Comparison of ENCODE assay signal across 8 mouse cellular contexts in genomic region chr17:45686093-45686619, GRCm38 (mm10). TPM values are rescaled to one million over a fixed set of nuclear protein-coding genes. Genes with fewer than 3 reads are reported as not detected.
A peak's percentile ranks its signal among the peaks of the same experiment; 100 is the strongest.
DNase-seq lines count a peak whose midpoint lies in the region; ATAC-seq and TF ChIP-seq lines count a peak whose summit lies in the region.

TSS of gene Mrpl14 (plus strand) at chr17:45686322.

- H3K27me3 ChIP-seq in embryonic facial prominence, embryonic 14.5 days (replicated peaks; ENCODE audit: control insufficient read depth, insufficient read depth, low read length): no peaks in the 10 kb centered on the region
- no peaks in the 10 kb centered on the region for H3K27me3 ChIP-seq in limb, embryonic 14.5 days (ENCODE audit: control insufficient read depth, insufficient read depth, low read length)
- H3K27me3 ChIP-seq in midbrain, postnatal 0 days (ENCODE audit: insufficient read depth, low read length): no peaks in the 10 kb centered on the region

- ATAC-seq in embryonic facial prominence, embryonic 14.5 days (ENCODE audit: low read depth): peak; percentile 89
- ATAC-seq in limb, embryonic 14.5 days (ENCODE audit: low FRiP score, low read depth): peak; percentile 90
- ATAC-seq in midbrain, postnatal 0 days (ENCODE audit: low FRiP score): peak; percentile 79

- WGBS in embryonic facial prominence, embryonic 14.5 days: under 1% methylated on average over 23 of the region's 50 CpGs
- WGBS in limb, embryonic 14.5 days: 0% methylated on average over 26 of the region's 50 CpGs
- 1% methylated on average over 34 of the region's 50 CpGs for WGBS in midbrain, postnatal 0 days

- no peaks in the 10 kb centered on the region for H3K9me3 ChIP-seq in embryonic facial prominence, embryonic 14.5 days (ENCODE audit: control insufficient read depth, low read length)
- H3K9me3 ChIP-seq in limb, embryonic 14.5 days (ENCODE audit: control insufficient read depth, low read length): no peaks in the 10 kb centered on the region
- no peaks in the 10 kb centered on the region for H3K9me3 ChIP-seq in midbrain, postnatal 0 days (ENCODE audit: low read length)

- H3K9ac ChIP-seq in embryonic facial prominence, embryonic 14.5 days (ENCODE audit: low read depth, low read length): peak within 1 kb of the TSS; percentile 84
- H3K9ac ChIP-seq in limb, embryonic 14.5 days (ENCODE audit: low read depth, low read length, severe bottlenecking): peak within 1 kb of the TSS; percentile 91
- H3K9ac ChIP-seq in midbrain, postnatal 0 days (replicated peaks; ENCODE audit: low read length, poor library complexity, severe bottlenecking): peak within 1 kb of the TSS; percentile 89

- H3K4me3 ChIP-seq in embryonic facial prominence, embryonic 14.5 days (ENCODE audit: low read depth, low read length): peak within 1 kb of the TSS; percentile 86
- peak within 1 kb of the TSS; percentile 69 for H3K4me3 ChIP-seq in limb, embryonic 14.5 days (replicated peaks; ENCODE audit: low read length)
- H3K4me3 ChIP-seq in midbrain, postnatal 0 days (ENCODE audit: low read depth, low read length): peak within 1 kb of the TSS; percentile 70

- H3K4me1 ChIP-seq in embryonic facial prominence, embryonic 14.5 days (ENCODE audit: control insufficient read depth, insufficient read depth, low read length): peaks cover 12% of the 10 kb centered on the region; the same call in 1 of the 2 replicates
- peaks cover 18% of the 10 kb centered on the region for H3K4me1 ChIP-seq in limb, embryonic 14.5 days (ENCODE audit: control insufficient read depth, insufficient read depth, low read length)
- peaks cover 15% of the 10 kb centered on the region for H3K4me1 ChIP-seq in midbrain, postnatal 0 days (ENCODE audit: insufficient read depth, low read length)

- TF ChIP-seq POLR2A in limb, embryonic 14.5 days (IDR thresholded peaks at IDR 0.05; ENCODE audit: borderline replicate concordance, extremely low read depth, insufficient read depth, insufficient read length): peak; percentile 68; the same call in 1 of the 2 replicates

- peak within 1 kb of the TSS; percentile 66 for H3K4me2 ChIP-seq in embryonic facial prominence, embryonic 14.5 days (ENCODE audit: low read depth, low read length)
- H3K4me2 ChIP-seq in limb, embryonic 14.5 days (replicated peaks; ENCODE audit: low read depth, low read length, severe bottlenecking): peak within 1 kb of the TSS; percentile 78
- peak within 1 kb of the TSS; percentile 76 for H3K4me2 ChIP-seq in midbrain, postnatal 0 days (ENCODE audit: low read depth, low read length, poor library complexity, severe bottlenecking)

- peak within 1 kb of the TSS; percentile 78 for H3K27ac ChIP-seq in embryonic facial prominence, embryonic 14.5 days (replicated peaks; ENCODE audit: low read depth, low read length)
- peak within 1 kb of the TSS; percentile 77 for H3K27ac ChIP-seq in limb, embryonic 14.5 days (replicated peaks; ENCODE audit: low read depth, low read length)
- peak within 1 kb of the TSS; percentile 89 for H3K27ac ChIP-seq in midbrain, postnatal 0 days (ENCODE audit: low read depth, low read length)

- DNase-seq in 3134 (ENCODE audit: extremely low read depth, insufficient read length, low spot score): peak; percentile 90
- peak; percentile 86 to 89 for DNase-seq in adrenal gland, postnatal 4 days (ENCODE audit: low spot score in 2 of 2)
- DNase-seq in embryonic facial prominence, embryonic 14.5 days (ENCODE audit: low spot score): peak; percentile 97
- peak; percentile 83 for DNase-seq in heart, adult 8-10 months (ENCODE audit: low spot score)
- DNase-seq in kidney, adult 9 months: peak; percentile 90
- DNase-seq in limb, embryonic 14.5 days (ENCODE audit: low spot score): peak; percentile 89
- peak; percentile 93 for DNase-seq in midbrain, postnatal 0 days (ENCODE audit: low spot score)
- peak; percentile 82 to 88 for DNase-seq in spleen, postnatal 14 days (ENCODE audit: low spot score in 2 of 2)

- no peaks in the 10 kb centered on the region for H3K36me3 ChIP-seq in embryonic facial prominence, embryonic 14.5 days (ENCODE audit: control insufficient read depth, insufficient read depth, low read length)
- no peaks in the 10 kb centered on the region for H3K36me3 ChIP-seq in limb, embryonic 14.5 days (ENCODE audit: control insufficient read depth, insufficient read depth, low read length)
- no peaks in the 10 kb centered on the region for H3K36me3 ChIP-seq in midbrain, postnatal 0 days (ENCODE audit: insufficient read depth, low read length)

- TF ChIP-seq CTCF in midbrain, postnatal 0 days (IDR thresholded peaks at IDR 0.05): peak; percentile 33

RNA-seq across cellular contexts. Expression of gene Mrpl14, which starts in this region (rescaled TPM):
- 100 to 1,000 TPM in 1 of 2 experiments, 10 to 100 TPM in 1; 95.6 to 103 TPM for total RNA-seq in adrenal gland, postnatal 4 days (2021)
- polyA plus RNA-seq in embryonic facial prominence, embryonic 14.5 days (2014; fragmentation: Nextera tagmentation; extraction: Ambion mirVana): 146 and 148 TPM in 2 replicates
- 100 to 1,000 TPM; 163 to 174 (median 168) TPM for total RNA-seq in heart, adult 8-10 months (2022)
- 98.3 and 113 TPM in 2 replicates for polyA plus RNA-seq in limb, embryonic 14.5 days (2012; rRNA removed)
- polyA plus RNA-seq in limb, embryonic 14.5 days (2014; fragmentation: Nextera tagmentation; extraction: Ambion mirVana): 146 and 147 TPM in 2 replicates
- 41.9 and 42.8 TPM in 2 replicates for total RNA-seq in midbrain, postnatal 0 days (2014; rRNA removed)
- polyA plus RNA-seq in midbrain, postnatal 0 days (2015; fragmentation: Nextera tagmentation; extraction: Ambion mirVana): 113 and 114 TPM in 2 replicates

Comparison
In these comparisons a context has a peak if more than half of its experiments do, and no peak if none do; other contexts are left out.
1. Peak in every context shown above with its lines: DNase-seq, ATAC-seq, H3K4me3 ChIP-seq and H3K27ac ChIP-seq.